Mouse (Mus musculus) hindbrain, embryonic 13.5 days (tissue): ENCODE measurements around the gene Mcrip1. TPM values are rescaled to one million over a fixed set of nuclear protein-coding genes. Genes with fewer than 3 reads are reported as not detected.
"Not testable (repeated sequence)": the region's sequence is repeated elsewhere in the genome, so short reads cannot be mapped to it uniquely, and the experiment has no call there.

Experiments
- ATAC-seq: fragments of 200-750 bp; cut with Nextera tagmentation; 2 replicates; pipeline ENCODE4 v1.8.0; 2017; ENCODE audit warnings: moderate TSS enrichment; ENCODE audit not compliant: low FRiP score
- H3K27ac ChIP-seq: fragments of 300-500 bp; sonication (generic); 2 replicates; pipeline ENCODE4 v1.5.1; 2015; ENCODE audit warnings: inconsistent platforms, mild to moderate bottlenecking, moderate library complexity
- H3K27me3 ChIP-seq: fragments of 300-500 bp; sonication (generic); 2 replicates; pipeline ENCODE4 v1.6.1; 2015; ENCODE audit warnings: mild to moderate bottlenecking, inconsistent platforms
- H3K36me3 ChIP-seq: fragments of 300-500 bp; sonication (generic); 2 replicates; pipeline ENCODE4 v1.6.1; 2015; ENCODE audit warnings: mild to moderate bottlenecking, inconsistent platforms
- H3K4me1 ChIP-seq: fragments of 300-500 bp; sonication (generic); replicated peaks from 2 replicates; pipeline ENCODE4 v1.6.1; 2015; ENCODE audit warnings: inconsistent platforms
- H3K4me2 ChIP-seq: fragments of 300-500 bp; sonication (generic); 2 replicates; pipeline ENCODE4 v1.6.1; 2015; ENCODE audit warnings: inconsistent platforms, mild to moderate bottlenecking, moderate library complexity
- H3K4me3 ChIP-seq: fragments of 300-500 bp; sonication (generic); 2 replicates; pipeline ENCODE4 v1.5.1; 2015; ENCODE audit warnings: mild to moderate bottlenecking, inconsistent platforms
- H3K9ac ChIP-seq: fragments of 300-500 bp; sonication (generic); 2 replicates; pipeline ENCODE4 v1.6.1; 2015; ENCODE audit warnings: mild to moderate bottlenecking, inconsistent platforms
- H3K9me3 ChIP-seq: fragments of 300-500 bp; sonication (generic); 2 replicates; pipeline ENCODE4 v1.6.1; 2016; ENCODE audit warnings: inconsistent platforms
- WGBS: fragments of 180-500 bp; shearing (Covaris S2); methylation state at CpG from one replicate; pipeline ENCODE4 v1.1.7; 2015; 5-methylcytosine and 5-hydroxymethylcytosine counted together
- polyA plus RNA-seq: library from polyadenylated mRNA; unstranded; fragments of >200 nt; fragmentation: Nextera tagmentation; extraction: Ambion mirVana; gene quantifications from 2 replicates; pipeline ENCODE4 v1.2.1, GENCODE M21; 2015

Mcrip1 gene
- polyA plus RNA-seq, 1 experiment from 2014 or later = 234 TPM

GRCm38 (mm10) chr11:120572752-120573584 lies 23.4 kb upstream of the Mcrip1 start, which contains the start of gene P4hb:
P4hb (minus strand) TSS chr11:120573253.
- Histone ChIP-seq H3K27me3 (no peaks in the 10 kb centered on the region), H3K9ac (peak within 1 kb of the TSS; percentile 95), H3K4me3 (peak within 1 kb of the TSS; percentile 96), H3K4me1 (peaks cover 28% of the 10 kb centered on the region), H3K27ac (peak within 1 kb of the TSS; percentile 89), H3K9me3 (no peaks in the 10 kb centered on the region), H3K36me3 (peaks cover 40% of the 10 kb centered on the region), H3K4me2 (peak within 1 kb of the TSS; percentile 91)
- peak; percentile 97 for ATAC-seq
- under 1% methylated on average over 94 of the region's 94 CpGs for WGBS

- Histone ChIP-seq H3K27me3 (no peaks in the 10 kb centered on the region), H3K9me3 (no peaks in the 10 kb centered on the region), H3K4me2 (peak overlapping the region; percentile 75), H3K4me1 (peaks cover 28% of the 10 kb centered on the region), H3K27ac (peak overlapping the region; percentile 89), H3K36me3 (peaks cover 40% of the 10 kb centered on the region), H3K9ac (peak overlapping the region; percentile 95), H3K4me3 (peak overlapping the region; percentile 96)
- WGBS = under 1% methylated on average over 23 of the region's 24 CpGs
- ATAC-seq = peak; percentile 43; the same call in 1 of the 2 replicates
Observed at GRCm38 (mm10) chr11:120572417-120572751, 22.9 kb upstream of the Mcrip1 start.

- WGBS = 16% methylated on average over 11 of the region's 11 CpGs
- Histone ChIP-seq H3K9me3 (no peaks in the 10 kb centered on the region), H3K27ac (peak overlapping the region; percentile 89), H3K4me2 (peak overlapping the region; percentile 75), H3K4me1 (peaks cover 28% of the 10 kb centered on the region), H3K36me3 (peaks cover 41% of the 10 kb centered on the region), H3K4me3 (peak overlapping the region; percentile 96), H3K27me3 (no peaks in the 10 kb centered on the region), H3K9ac (peak overlapping the region; percentile 95)
- ATAC-seq = no peak
Observed at GRCm38 (mm10) chr11:120571754-120572416, 22.4 kb upstream of the Mcrip1 start.

GRCm38 (mm10) chr11:120571122-120571521 lies 21.6 kb upstream of the Mcrip1 start:
- Histone ChIP-seq H3K4me3 (peak overlapping the region; percentile 96), H3K9me3 (no peaks in the 10 kb centered on the region), H3K4me1 (peaks cover 28% of the 10 kb centered on the region), H3K9ac (peak overlapping the region; percentile 95), H3K4me2 (peak overlapping the region; percentile 75), H3K36me3 (peaks cover 48% of the 10 kb centered on the region), H3K27me3 (no peaks in the 10 kb centered on the region), H3K27ac (no peak overlapping the region)
- 86% methylated on average over 3 of the region's 3 CpGs for WGBS
- ATAC-seq = no peak

GRCm38 (mm10) chr11:120568324-120568723 lies 18.8 kb upstream of the Mcrip1 start:
- no peaks in the 10 kb centered on the region for H3K9me3 ChIP-seq
- no peaks in the 10 kb centered on the region for H3K27me3 ChIP-seq
- H3K4me2 ChIP-seq = no peak overlapping the region
- H3K27ac ChIP-seq = no peak overlapping the region
- H3K4me1 ChIP-seq = peaks cover 16% of the 10 kb centered on the region
- no peak for ATAC-seq
- H3K4me3 ChIP-seq = no peak overlapping the region
- 92% methylated on average over 6 of the region's 6 CpGs for WGBS
- H3K36me3 ChIP-seq = peaks cover 76% of the 10 kb centered on the region
- H3K9ac ChIP-seq = no peak overlapping the region

- WGBS = 87% methylated on average over 9 of the region's 9 CpGs
- Histone ChIP-seq H3K9ac (no peak overlapping the region), H3K9me3 (no peaks in the 10 kb centered on the region), H3K4me1 (no peaks in the 10 kb centered on the region), H3K27ac (no peak overlapping the region), H3K36me3 (peaks cover 95% of the 10 kb centered on the region), H3K4me2 (no peak overlapping the region), H3K27me3 (no peaks in the 10 kb centered on the region), H3K4me3 (no peak overlapping the region)
- no peak for ATAC-seq
Observed at GRCm38 (mm10) chr11:120565114-120565513, 15.6 kb upstream of the Mcrip1 start.

- Histone ChIP-seq H3K27ac (no peak overlapping the region), H3K4me3 (no peak overlapping the region), H3K27me3 (no peaks in the 10 kb centered on the region), H3K4me2 (no peak overlapping the region), H3K9me3 (no peaks in the 10 kb centered on the region), H3K4me1 (no peaks in the 10 kb centered on the region), H3K9ac (no peak overlapping the region), H3K36me3 (peaks cover 92% of the 10 kb centered on the region)
- WGBS = 96% methylated on average over 13 of the region's 13 CpGs
- ATAC-seq = no peak
Observed at GRCm38 (mm10) chr11:120562949-120563348, 13.4 kb upstream of the Mcrip1 start.

- Histone ChIP-seq H3K9ac (no peak overlapping the region), H3K4me2 (no peak overlapping the region), H3K4me3 (no peak overlapping the region), H3K27ac (no peak overlapping the region), H3K4me1 (no peaks in the 10 kb centered on the region), H3K9me3 (peaks cover 4% of the 10 kb centered on the region; the same call in 1 of the 2 replicates), H3K36me3 (peaks cover 74% of the 10 kb centered on the region), H3K27me3 (no peaks in the 10 kb centered on the region)
- WGBS = 92% methylated on average over 13 of the region's 13 CpGs
- no peak for ATAC-seq
Observed at GRCm38 (mm10) chr11:120560952-120561728, 11.6 kb upstream of the Mcrip1 start.

GRCm38 (mm10) chr11:120558843-120559242 lies 9.3 kb upstream of the Mcrip1 start:
- H3K36me3 ChIP-seq = peaks cover 52% of the 10 kb centered on the region

GRCm38 (mm10) chr11:120555260-120555659 lies 5.7 kb upstream of the Mcrip1 start:
- 87% methylated on average over 2 of the region's 2 CpGs for WGBS
- H3K9me3 ChIP-seq = peaks cover 4% of the 10 kb centered on the region; the same call in 1 of the 2 replicates
- no peaks in the 10 kb centered on the region for H3K27me3 ChIP-seq
- H3K36me3 ChIP-seq = peaks cover 16% of the 10 kb centered on the region
- H3K9ac ChIP-seq = no peak overlapping the region
- H3K4me2 ChIP-seq = no peak overlapping the region
- H3K4me3 ChIP-seq = no peak overlapping the region
- peaks cover 3% of the 10 kb centered on the region for H3K4me1 ChIP-seq
- H3K27ac ChIP-seq = no peak overlapping the region
- no peak for ATAC-seq

More at GRCm38 (mm10) chr11:120558843-120559242, 9.3 kb upstream of the Mcrip1 start:
- H3K4me1 ChIP-seq, H3K4me3 ChIP-seq, ATAC-seq, H3K4me2 ChIP-seq, H3K27ac ChIP-seq, H3K9me3 ChIP-seq, H3K9ac ChIP-seq, H3K27me3 ChIP-seq: not testable (repeated sequence)
- 89% methylated on average over 6 of the region's 6 CpGs for WGBS

GRCm38 (mm10) chr11:120554834-120555233 lies 5.3 kb upstream of the Mcrip1 start:
- Histone ChIP-seq H3K4me3 (no peak overlapping the region), H3K27ac (no peak overlapping the region), H3K9ac (no peak overlapping the region), H3K27me3 (no peaks in the 10 kb centered on the region), H3K4me1 (peaks cover 8% of the 10 kb centered on the region), H3K36me3 (peaks cover 12% of the 10 kb centered on the region), H3K9me3 (peaks cover 4% of the 10 kb centered on the region; the same call in 1 of the 2 replicates), H3K4me2 (no peak overlapping the region)
- ATAC-seq = no peak
- 91% methylated on average over 7 of the region's 7 CpGs for WGBS

GRCm38 (mm10) chr11:120552736-120553135 lies 3.2 kb upstream of the Mcrip1 start:
- H3K27ac ChIP-seq = no peak overlapping the region
- 90% methylated on average over 5 of the region's 5 CpGs for WGBS
- no peak overlapping the region for H3K9ac ChIP-seq
- H3K27me3 ChIP-seq = no peaks in the 10 kb centered on the region
- H3K4me3 ChIP-seq = no peak overlapping the region
- peaks cover 21% of the 10 kb centered on the region for H3K4me1 ChIP-seq
- H3K36me3 ChIP-seq = no peaks in the 10 kb centered on the region
- no peak for ATAC-seq
- peaks cover 4% of the 10 kb centered on the region; the same call in 1 of the 2 replicates for H3K9me3 ChIP-seq
- no peak overlapping the region for H3K4me2 ChIP-seq
